Comparison of ENCODE assay signal across 8 mouse cellular contexts in genomic region chr6:52216691-52217458, GRCm38 (mm10). TPM values are rescaled to one million over a fixed set of nuclear protein-coding genes. Genes with fewer than 3 reads are reported as not detected.
A peak's percentile ranks its signal among the peaks of the same experiment; 100 is the strongest.
DNase-seq lines count a peak whose midpoint lies in the region; ATAC-seq and TF ChIP-seq lines count a peak whose summit lies in the region.

No protein-coding gene starts in this region.

- no peaks in the 10 kb centered on the region for H3K36me3 ChIP-seq in spleen, adult 2 months (ENCODE audit: control insufficient read depth, insufficient read depth, low read length)
- no peaks in the 10 kb centered on the region for H3K36me3 ChIP-seq in forebrain, embryonic 14.5 days (ENCODE audit: control insufficient read depth, insufficient read depth, low read length)
- H3K36me3 ChIP-seq in myocyte (ENCODE audit: control insufficient read depth, insufficient read depth): no peaks in the 10 kb centered on the region

- H3K79me2 ChIP-seq in myocyte (ENCODE audit: control insufficient read depth, insufficient read depth): peaks cover 16% of the 10 kb centered on the region

- WGBS in spleen, adult 2 months: 1% methylated on average over 60 of the region's 60 CpGs
- 2% methylated on average over 60 of the region's 60 CpGs for WGBS in forebrain, embryonic 14.5 days

- H3ac ChIP-seq in myocyte (ENCODE audit: control insufficient read depth, insufficient read length): peak overlapping the region; percentile 46

- H3K4me3 ChIP-seq in spleen, adult 2 months (ENCODE audit: extremely low read depth, insufficient read depth, insufficient read length): peak overlapping the region; percentile 46
- H3K4me3 ChIP-seq in forebrain, embryonic 14.5 days (ENCODE audit: low read depth, low read length): peak overlapping the region; percentile 15
- peak overlapping the region; percentile 89 for H3K4me3 ChIP-seq in myocyte

- H3K4me1 ChIP-seq in spleen, adult 2 months (ENCODE audit: control insufficient read depth, insufficient read depth, insufficient read length): peaks cover 15% of the 10 kb centered on the region
- H3K4me1 ChIP-seq in forebrain, embryonic 14.5 days (ENCODE audit: control insufficient read depth, insufficient read depth, low read length): peaks cover 9% of the 10 kb centered on the region

- no peak overlapping the region for H3K9ac ChIP-seq in forebrain, embryonic 14.5 days (ENCODE audit: low read length)

- no peak for ATAC-seq in forebrain, embryonic 14.5 days

- TF ChIP-seq CTCF in spleen, adult 2 months (IDR thresholded peaks at IDR 0.05; ENCODE audit: extremely low read depth, insufficient read depth, insufficient read length, insufficient replicate concordance): no peak

- TF ChIP-seq POLR2A in spleen, adult 2 months (IDR thresholded peaks at IDR 0.05; ENCODE audit: low read depth, low read length): no peak
- peak; percentile 67 for TF ChIP-seq POLR2A in myocyte (IDR thresholded peaks at IDR 0.05; ENCODE audit: insufficient read length, low read depth)

- H3K27me3 ChIP-seq in spleen, adult 2 months (ENCODE audit: control insufficient read depth, insufficient read depth, low read length): peaks cover 52% of the 10 kb centered on the region
- H3K27me3 ChIP-seq in forebrain, embryonic 14.5 days (replicated peaks; ENCODE audit: control insufficient read depth, insufficient read depth, low read length): peaks cover 100% of the 10 kb centered on the region
- H3K27me3 ChIP-seq in myocyte (ENCODE audit: control insufficient read depth, insufficient read depth, insufficient read length): no peaks in the 10 kb centered on the region

- H3K9me3 ChIP-seq in forebrain, embryonic 14.5 days (replicated peaks; ENCODE audit: control insufficient read depth, low read length): no peaks in the 10 kb centered on the region

- H3K4me2 ChIP-seq in forebrain, embryonic 14.5 days (ENCODE audit: low read length): peak overlapping the region; percentile 45
- H3K4me2 ChIP-seq in myocyte (ENCODE audit: low read depth): peak overlapping the region; percentile 88

- DNase-seq in spleen, adult 2 months (ENCODE audit: low read depth in 1 of 2, low spot score in 2 of 2): no peak
- no peak for DNase-seq in spleen, adult 12 weeks (ENCODE audit: low spot score)
- no peak for DNase-seq in forebrain, embryonic 14.5 days (ENCODE audit: low spot score)
- peak; percentile 73 for DNase-seq in kidney, postnatal 10 days
- no peak for DNase-seq in yolk sac, embryonic 10.5 days (ENCODE audit: low spot score)
- no peak for DNase-seq in cerebellum, adult 9-10 months
- DNase-seq in cerebellum, postnatal 36 days: no peak

- H3K27ac ChIP-seq in spleen, adult 2 months (ENCODE audit: insufficient read depth, low read length): no peak overlapping the region
- H3K27ac ChIP-seq in forebrain, embryonic 14.5 days (ENCODE audit: low read depth, low read length): no peak overlapping the region

TF ChIP-seq in myocyte, 11 proteins besides CTCF, POLR2A, EP300 and RAD21:
- TF ChIP-seq POLR2AphosphoS2 (IDR thresholded peaks at IDR 0.05; ENCODE audit: insufficient read length, low read depth): peak; percentile 64
- TF ChIP-seq E2F4 (IDR thresholded peaks at IDR 0.05; ENCODE audit: insufficient read depth): no peak

RNA-seq across cellular contexts. Expression of gene Gm28308, which starts 3.7 kb away (rescaled TPM):
- not detected in 2 replicates for polyA plus RNA-seq in spleen, adult 2 months (2012; rRNA removed)
- not detected in 2 replicates for polyA plus RNA-seq in forebrain, embryonic 14.5 days (2014; fragmentation: Nextera tagmentation; extraction: Ambion mirVana)
- 0.52 TPM for polyA plus RNA-seq in myocyte (2012; fragmentation: generic; extraction: Trizol)

RNA-seq across cellular contexts. Expression of gene Hoxa3, which starts 3.7 kb away (rescaled TPM):
- 1.4 and 1.5 TPM in 2 replicates for polyA plus RNA-seq in spleen, adult 2 months (2012; rRNA removed)
- polyA plus RNA-seq in forebrain, embryonic 14.5 days (2014; fragmentation: Nextera tagmentation; extraction: Ambion mirVana): not detected in 2 replicates
- polyA plus RNA-seq in myocyte (2012; fragmentation: generic; extraction: Trizol): 1.0 TPM

RNA-seq across cellular contexts. Expression of gene Hoxa7, which starts 4.8 kb away (rescaled TPM):
- polyA plus RNA-seq in spleen, adult 2 months (2012; rRNA removed): 0.56 and 0.79 TPM in 2 replicates
- not detected in 2 replicates for polyA plus RNA-seq in forebrain, embryonic 14.5 days (2014; fragmentation: Nextera tagmentation; extraction: Ambion mirVana)
- 11.9 TPM for polyA plus RNA-seq in myocyte (2012; fragmentation: generic; extraction: Trizol)

RNA-seq across cellular contexts. Expression of gene Hoxa6, which starts 8.4 kb away (rescaled TPM):
- polyA plus RNA-seq in spleen, adult 2 months (2012; rRNA removed): 0.46 TPM in 1 of 2 replicates, not detected in the other
- not detected in 2 replicates for polyA plus RNA-seq in forebrain, embryonic 14.5 days (2014; fragmentation: Nextera tagmentation; extraction: Ambion mirVana)
- 0.88 TPM for polyA plus RNA-seq in myocyte (2012; fragmentation: generic; extraction: Trizol)

RNA-seq across cellular contexts. Expression of gene Hoxa5, which starts 12.5 kb away (rescaled TPM):
- 1.3 and 1.8 TPM in 2 replicates for polyA plus RNA-seq in spleen, adult 2 months (2012; rRNA removed)
- polyA plus RNA-seq in forebrain, embryonic 14.5 days (2014; fragmentation: Nextera tagmentation; extraction: Ambion mirVana): 0.26 TPM in 1 of 2 replicates, not detected in the other
- polyA plus RNA-seq in myocyte (2012; fragmentation: generic; extraction: Trizol): 1.6 TPM

Comparison
In these comparisons a context has a peak if more than half of its experiments do, and no peak if none do; other contexts are left out.
1. H3K4me3 ChIP-seq: peak in every context shown above with its lines; median percentile 89 in myocyte; 46 in spleen, adult 2 months; 15 in forebrain, embryonic 14.5 days.